Mouse (Mus musculus): ENCODE measurements around the gene Shc2.

- TF ChIP-seq POLR2A (IDR thresholded peaks at IDR 0.05; ENCODE audit: borderline replicate concordance, extremely low read depth, insufficient read depth, insufficient read length, poor library complexity, severe bottlenecking) (no peak), CTCF (IDR thresholded peaks at IDR 0.05; ENCODE audit: borderline replicate concordance, extremely low read depth, insufficient read depth, insufficient read length) (no peak)
Measured at GRCm38 (mm10) chr10:79645711-79646110, 8.0 kb upstream of the Shc2 start, which contains the start of gene Odf3l2.
